Mouse (Mus musculus) kidney, embryonic 15.5 days (tissue): ENCODE measurements around the gene Gmeb1. TPM values are rescaled to one million over a fixed set of nuclear protein-coding genes. Genes with fewer than 3 reads are reported as not detected.

Experiments
- ATAC-seq: fragments of 200-750 bp; cut with Nextera tagmentation; replicated peaks from 2 replicates; pipeline ENCODE4 v1.8.0; 2017; ENCODE audit warnings: moderate TSS enrichment; ENCODE audit not compliant: low FRiP score
- H3K27ac ChIP-seq: fragments of 300-500 bp; sonication (generic); 2 replicates; pipeline ENCODE4 v1.5.1; 2015; ENCODE audit warnings: mild to moderate bottlenecking, inconsistent platforms
- H3K27me3 ChIP-seq: fragments of 300-500 bp; sonication (generic); 2 replicates; pipeline ENCODE4 v1.6.1; 2015; ENCODE audit warnings: inconsistent platforms
- H3K36me3 ChIP-seq: fragments of 300-500 bp; sonication (generic); 2 replicates; pipeline ENCODE4 v1.6.1; 2015; ENCODE audit warnings: inconsistent platforms
- H3K4me1 ChIP-seq: fragments of 300-500 bp; sonication (generic); 2 replicates; pipeline ENCODE4 v1.6.1; 2015; ENCODE audit warnings: inconsistent platforms
- H3K4me2 ChIP-seq: fragments of 300-500 bp; sonication (generic); 2 replicates; pipeline ENCODE4 v1.6.1; 2015; ENCODE audit warnings: moderate library complexity, mild to moderate bottlenecking, inconsistent platforms
- H3K4me3 ChIP-seq: fragments of 300-500 bp; sonication (generic); replicated peaks from 2 replicates; pipeline ENCODE4 v1.5.1; 2015; ENCODE audit warnings: mild to moderate bottlenecking, inconsistent platforms
- H3K9ac ChIP-seq: fragments of 300-500 bp; sonication (generic); 2 replicates; pipeline ENCODE4 v1.6.1; 2015; ENCODE audit warnings: mild to moderate bottlenecking, inconsistent platforms
- H3K9me3 ChIP-seq: fragments of 300-500 bp; sonication (generic); replicated peaks from 2 replicates; pipeline ENCODE4 v1.6.1; 2016; ENCODE audit warnings: inconsistent platforms
- WGBS: fragments of 180-500 bp; shearing (Covaris S2); methylation state at CpG from one replicate; pipeline ENCODE4 v1.1.7; 2015; ENCODE audit warnings: mixed read lengths; 5-methylcytosine and 5-hydroxymethylcytosine counted together
- polyA plus RNA-seq: library from polyadenylated mRNA; unstranded; fragments of >200 nt; fragmentation: Nextera tagmentation; extraction: Ambion mirVana; gene quantifications from 2 replicates; pipeline ENCODE4 v1.2.1, GENCODE M21; 2015

Gene Gmeb1
- polyA plus RNA-seq, 1 experiment from 2014 or later: 40.1 TPM

DNA sequence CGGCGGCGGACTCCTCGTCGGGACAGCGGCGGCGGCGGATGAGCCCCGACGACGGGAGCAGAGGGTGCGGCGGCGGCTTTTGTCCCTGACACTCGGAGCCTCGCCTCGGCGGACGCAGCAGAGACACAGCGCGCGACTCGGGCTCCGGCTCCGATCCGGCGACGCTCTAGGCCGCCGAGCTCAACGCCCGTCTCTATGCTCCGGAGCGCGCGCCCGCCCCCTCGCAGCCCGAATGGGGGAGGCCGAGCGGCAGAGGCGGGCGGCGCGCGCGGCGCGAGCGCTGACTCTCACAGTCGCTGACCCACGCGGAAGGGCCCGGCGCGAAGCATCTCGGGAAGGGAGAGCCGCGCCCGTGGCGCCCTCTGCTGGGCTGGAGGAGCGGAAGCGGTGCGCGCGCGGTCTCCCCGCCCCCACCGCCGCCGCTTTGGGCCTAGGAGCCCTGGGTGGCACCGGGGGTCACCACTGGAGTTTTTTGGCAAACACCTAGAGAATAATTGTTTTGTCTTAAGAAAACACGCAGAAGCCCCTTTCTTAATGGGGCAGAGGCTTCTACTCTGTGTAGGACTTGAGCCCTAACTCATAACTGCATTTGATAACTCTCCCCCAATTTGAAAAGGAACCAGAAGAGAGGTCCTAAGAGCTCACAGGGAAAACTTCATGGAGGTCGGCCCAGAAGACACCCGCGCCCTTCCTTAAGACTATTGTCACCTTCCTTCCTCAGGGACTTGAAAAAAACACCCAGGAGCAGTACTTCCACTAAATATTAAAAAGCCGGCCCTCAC lies 49.3 kb downstream of the Gmeb1 start, which contains the start of gene Ythdf2:
Gene Ythdf2, minus strand, starts transcription at position 351 of the 782 bp plus-strand sequence.
- H3K4me2 ChIP-seq: peak within 1 kb of the TSS; percentile 59
- WGBS: 1% methylated on average over 78 of the region's 78 CpGs
- peaks cover 24% of the 10 kb centered on the region for H3K4me1 ChIP-seq
- peak within 1 kb of the TSS; percentile 93 for H3K27ac ChIP-seq
- peak; percentile 98 for ATAC-seq
- H3K9ac ChIP-seq: peak within 1 kb of the TSS; percentile 98
- H3K9me3 ChIP-seq: no peaks in the 10 kb centered on the region
- H3K27me3 ChIP-seq: no peaks in the 10 kb centered on the region
- H3K36me3 ChIP-seq: peaks cover 27% of the 10 kb centered on the region
- H3K4me3 ChIP-seq: peak within 1 kb of the TSS; percentile 99

DNA sequence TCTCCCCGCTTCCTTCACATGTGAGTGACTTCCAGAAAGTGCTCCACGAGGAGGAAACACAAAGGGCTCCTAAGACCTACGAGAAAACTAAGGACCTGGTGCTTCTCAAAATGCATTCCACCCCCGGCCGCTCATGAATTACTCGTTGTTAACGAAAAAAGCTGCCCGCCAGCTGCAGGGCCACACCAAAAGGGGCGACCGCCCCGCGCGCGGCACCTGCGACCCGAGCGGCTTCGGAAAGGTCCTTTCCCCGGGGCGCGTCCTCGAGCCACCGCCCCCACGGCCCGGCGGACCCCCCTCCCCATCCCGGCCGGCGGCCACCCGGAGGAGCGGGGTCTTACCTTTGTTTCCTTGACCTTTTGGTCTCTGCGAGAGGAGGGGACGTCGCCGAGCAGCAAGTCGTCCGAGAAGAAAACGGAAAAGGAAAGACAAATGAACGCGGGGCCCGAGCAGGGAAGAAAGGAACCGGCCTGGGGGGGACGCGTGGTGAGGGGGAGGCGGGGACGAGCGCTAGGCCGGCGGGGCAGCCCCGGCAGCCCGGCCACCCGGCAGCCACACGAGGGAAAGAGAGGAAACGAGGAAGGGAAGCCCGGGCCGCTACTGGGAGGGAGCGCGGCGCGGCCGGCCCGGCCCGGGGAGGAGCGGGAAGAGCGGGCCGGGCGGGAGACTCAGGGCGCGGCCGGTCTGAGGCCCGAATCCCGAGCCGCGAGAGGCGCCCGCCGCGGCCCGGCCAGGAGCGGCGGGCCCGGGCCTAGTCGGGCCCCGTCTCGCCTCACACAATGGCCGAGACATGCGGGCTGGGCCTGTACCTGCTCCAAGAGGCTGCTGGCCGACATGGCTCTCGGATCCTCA lies 50.1 kb downstream of the Gmeb1 start:
- Histone ChIP-seq H3K4me3 (peak overlapping the region; percentile 99), H3K27ac (peak overlapping the region; percentile 93), H3K27me3 (no peaks in the 10 kb centered on the region), H3K9ac (peak overlapping the region; percentile 98), H3K4me2 (peak overlapping the region; percentile 59), H3K36me3 (peaks cover 34% of the 10 kb centered on the region), H3K4me1 (peaks cover 24% of the 10 kb centered on the region), H3K9me3 (no peaks in the 10 kb centered on the region)
- ATAC-seq: peak; percentile 84
- WGBS: under 1% methylated on average over 66 of the region's 89 CpGs

DNA sequence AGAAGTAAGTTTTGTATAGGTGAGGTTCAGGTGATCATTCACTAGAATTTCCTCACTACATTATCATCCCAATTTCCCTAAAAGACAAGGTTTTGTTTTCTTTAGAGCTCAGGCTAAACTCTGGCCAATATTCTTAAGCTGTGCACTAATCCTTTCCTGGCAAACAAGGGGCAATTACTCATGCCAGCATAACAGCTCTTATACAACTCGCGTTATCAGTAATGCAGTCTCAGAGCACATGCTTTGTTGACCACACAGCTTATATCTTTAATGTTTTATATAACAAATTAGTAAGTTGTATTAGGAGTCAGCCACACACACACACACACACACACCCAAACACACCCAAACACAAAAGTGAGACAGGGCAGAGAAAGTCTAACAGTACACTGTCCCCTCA lies 51.1 kb downstream of the Gmeb1 start:
- Histone ChIP-seq H3K9me3 (no peaks in the 10 kb centered on the region), H3K27ac (no peak overlapping the region), H3K4me1 (peaks cover 24% of the 10 kb centered on the region), H3K36me3 (peaks cover 44% of the 10 kb centered on the region), H3K9ac (peak overlapping the region; percentile 98), H3K27me3 (no peaks in the 10 kb centered on the region), H3K4me2 (peak overlapping the region; percentile 59), H3K4me3 (peak overlapping the region; percentile 99)
- 19% methylated on average over 2 of the region's 2 CpGs for WGBS
- no peak for ATAC-seq

DNA sequence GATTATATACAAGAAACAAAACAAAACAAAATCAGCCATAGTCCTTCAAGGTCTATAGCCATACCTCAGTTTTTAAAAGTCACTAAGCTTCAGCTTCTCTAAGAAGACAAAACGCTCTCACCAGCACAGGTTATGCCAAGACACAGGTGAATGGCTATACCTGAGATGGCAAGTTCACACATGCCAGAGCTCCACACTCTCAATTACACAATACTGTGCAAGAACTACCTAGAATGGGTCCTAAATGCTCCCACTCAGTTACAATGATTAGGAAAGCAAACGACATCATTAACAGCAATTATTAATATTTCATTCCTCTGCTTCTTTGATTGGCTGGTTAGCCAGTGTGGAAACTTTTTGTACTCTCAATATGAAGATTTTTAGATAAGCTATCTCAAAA lies 52.1 kb downstream of the Gmeb1 start:
- H3K36me3 ChIP-seq: peaks cover 54% of the 10 kb centered on the region
- H3K27me3 ChIP-seq: no peaks in the 10 kb centered on the region
- no peak overlapping the region for H3K27ac ChIP-seq
- H3K4me1 ChIP-seq: peaks cover 24% of the 10 kb centered on the region
- H3K4me3 ChIP-seq: no peak overlapping the region
- ATAC-seq: no peak
- no peaks in the 10 kb centered on the region for H3K9me3 ChIP-seq
- H3K4me2 ChIP-seq: 0 out of 2 replicates have a peak overlapping the region, but pooled peaks have one; percentile 19
- 82% methylated on average over 2 of the region's 2 CpGs for WGBS
- H3K9ac ChIP-seq: no peak overlapping the region

DNA sequence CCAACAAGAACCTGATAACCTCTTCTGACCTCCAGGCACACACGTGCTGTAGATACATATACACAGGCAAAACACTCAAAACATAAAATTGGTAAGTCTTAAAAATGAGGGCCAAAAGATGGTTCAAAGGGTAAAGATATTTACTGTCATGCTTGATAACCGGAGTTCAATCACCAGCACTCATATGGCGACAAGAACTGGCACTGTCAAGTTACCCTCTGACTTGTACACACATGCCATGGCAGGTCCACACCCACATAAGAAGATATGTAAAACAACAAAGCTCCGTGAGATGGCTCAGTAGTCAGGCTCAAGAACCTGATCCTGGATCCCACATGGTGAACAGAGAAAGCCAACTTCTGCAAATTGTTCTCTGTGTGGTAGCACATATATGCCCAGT lies 54.1 kb downstream of the Gmeb1 start:
- H3K27ac ChIP-seq: no peak overlapping the region
- ATAC-seq: no peak
- H3K36me3 ChIP-seq: peaks cover 74% of the 10 kb centered on the region

DNA sequence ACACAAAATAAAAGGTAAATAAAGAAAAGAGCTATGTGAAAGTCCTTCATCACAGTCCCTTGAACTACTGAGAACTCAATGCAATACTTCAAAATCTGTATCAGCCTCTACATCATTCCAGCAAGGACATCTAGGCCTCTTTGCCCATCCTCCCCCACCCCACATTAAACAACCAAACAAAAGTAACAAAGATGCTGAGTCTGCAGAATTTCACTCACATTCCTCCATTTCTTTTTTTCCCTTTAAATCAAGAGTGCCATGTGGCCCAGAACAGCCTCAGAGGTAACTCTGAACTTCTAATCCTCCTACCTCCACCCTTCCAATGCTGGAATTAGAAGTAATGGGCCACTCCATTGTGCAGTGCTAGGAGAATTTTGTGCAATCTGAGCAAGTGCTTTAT lies 62.6 kb downstream of the Gmeb1 start:
- Histone ChIP-seq H3K4me3 (no peak overlapping the region), H3K36me3 (peaks cover 78% of the 10 kb centered on the region), H3K9me3 (no peaks in the 10 kb centered on the region), H3K27ac (no peak overlapping the region), H3K4me2 (no peak overlapping the region), H3K27me3 (no peaks in the 10 kb centered on the region), H3K9ac (no peak overlapping the region), H3K4me1 (peaks cover 22% of the 10 kb centered on the region)
- no peak for ATAC-seq

More for the DNA sequence above, 54.1 kb downstream of the Gmeb1 start:
- 90% methylated on average over 4 of the region's 4 CpGs for WGBS
- no peak overlapping the region for H3K9ac ChIP-seq
- peaks cover 17% of the 10 kb centered on the region for H3K4me1 ChIP-seq
- H3K4me3 ChIP-seq: no peak overlapping the region
- H3K27me3 ChIP-seq: no peaks in the 10 kb centered on the region
- no peak overlapping the region for H3K4me2 ChIP-seq
- H3K9me3 ChIP-seq: no peaks in the 10 kb centered on the region

DNA sequence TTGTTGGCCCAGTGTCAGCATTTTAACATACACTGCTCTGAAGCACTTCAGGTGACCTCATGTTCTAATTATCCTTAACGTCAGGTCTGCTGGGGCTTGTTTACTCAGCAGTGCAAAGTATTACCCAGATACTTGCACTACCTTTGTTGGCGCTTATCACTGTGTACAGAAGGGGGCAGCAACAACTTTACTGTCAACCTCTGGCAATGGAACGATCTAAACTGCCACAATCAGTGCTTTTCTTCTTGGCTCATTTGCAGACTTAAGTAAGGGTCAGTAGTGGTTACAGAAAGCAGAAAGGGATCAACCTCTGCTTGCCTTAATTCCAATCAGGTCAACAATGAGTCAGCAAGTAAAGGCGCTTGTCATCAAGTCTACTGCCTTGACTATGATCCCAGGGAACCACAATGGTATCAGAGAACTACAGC lies 63.1 kb downstream of the Gmeb1 start:
- Histone ChIP-seq H3K27me3 (no peaks in the 10 kb centered on the region), H3K9ac (no peak overlapping the region), H3K4me3 (no peak overlapping the region), H3K9me3 (no peaks in the 10 kb centered on the region), H3K4me1 (peaks cover 22% of the 10 kb centered on the region), H3K4me2 (no peak overlapping the region), H3K27ac (no peak overlapping the region), H3K36me3 (peaks cover 78% of the 10 kb centered on the region)
- ATAC-seq: 0 out of 2 replicates have a peak, but pooled peaks have one; percentile 29
- WGBS: 53% methylated on average over 4 of the region's 4 CpGs

DNA sequence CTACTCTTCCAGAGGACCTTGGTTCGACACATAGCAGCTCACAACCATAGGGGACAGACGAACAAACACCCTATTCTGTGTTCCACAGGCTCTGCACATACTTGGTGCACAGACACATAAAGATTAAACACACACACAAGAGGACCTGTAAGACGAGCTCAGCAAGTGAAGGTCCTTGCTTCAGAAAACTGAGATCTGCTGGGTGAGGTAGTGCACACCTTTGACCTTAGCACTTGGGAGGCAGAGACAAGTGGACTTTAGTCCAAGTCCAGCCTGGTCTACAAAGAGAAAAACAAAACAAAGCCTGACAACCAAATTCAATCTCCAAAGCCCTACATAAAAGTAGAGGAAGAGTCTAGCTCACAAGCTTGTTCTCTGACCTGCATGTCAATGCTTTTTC lies 66.4 kb downstream of the Gmeb1 start:
- Histone ChIP-seq H3K4me1 (peaks cover 14% of the 10 kb centered on the region), H3K4me3 (no peak overlapping the region), H3K9ac (no peak overlapping the region), H3K27ac (no peak overlapping the region), H3K9me3 (no peaks in the 10 kb centered on the region), H3K36me3 (peaks cover 69% of the 10 kb centered on the region), H3K4me2 (no peak overlapping the region), H3K27me3 (no peaks in the 10 kb centered on the region)
- no peak for ATAC-seq
- WGBS: 73% methylated on average over 3 of the region's 3 CpGs

DNA sequence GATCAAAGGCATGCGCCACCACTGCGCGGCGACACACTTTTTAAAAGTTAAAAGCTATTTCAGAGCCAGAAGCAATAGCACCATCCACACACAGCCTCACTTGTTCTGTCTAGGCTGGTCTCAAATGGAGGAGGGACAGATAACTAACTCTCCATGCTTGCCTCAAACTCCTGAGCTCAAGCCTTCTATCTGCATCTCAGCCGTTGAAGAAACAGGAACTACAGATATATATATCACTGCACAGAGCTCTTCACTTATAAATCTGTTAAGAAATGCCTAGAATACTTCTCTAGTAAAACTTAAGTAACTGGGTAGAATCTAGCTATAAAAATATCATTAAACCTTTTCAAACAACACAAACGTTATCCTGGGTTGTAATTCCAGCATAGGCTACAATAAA lies 67.0 kb downstream of the Gmeb1 start:
- Histone ChIP-seq H3K27me3 (no peaks in the 10 kb centered on the region), H3K4me2 (no peak overlapping the region), H3K9me3 (no peaks in the 10 kb centered on the region), H3K4me1 (peaks cover 11% of the 10 kb centered on the region), H3K36me3 (peaks cover 68% of the 10 kb centered on the region), H3K27ac (no peak overlapping the region), H3K9ac (no peak overlapping the region), H3K4me3 (no peak overlapping the region)
- ATAC-seq: no peak
- 89% methylated on average over 6 of the region's 6 CpGs for WGBS

DNA sequence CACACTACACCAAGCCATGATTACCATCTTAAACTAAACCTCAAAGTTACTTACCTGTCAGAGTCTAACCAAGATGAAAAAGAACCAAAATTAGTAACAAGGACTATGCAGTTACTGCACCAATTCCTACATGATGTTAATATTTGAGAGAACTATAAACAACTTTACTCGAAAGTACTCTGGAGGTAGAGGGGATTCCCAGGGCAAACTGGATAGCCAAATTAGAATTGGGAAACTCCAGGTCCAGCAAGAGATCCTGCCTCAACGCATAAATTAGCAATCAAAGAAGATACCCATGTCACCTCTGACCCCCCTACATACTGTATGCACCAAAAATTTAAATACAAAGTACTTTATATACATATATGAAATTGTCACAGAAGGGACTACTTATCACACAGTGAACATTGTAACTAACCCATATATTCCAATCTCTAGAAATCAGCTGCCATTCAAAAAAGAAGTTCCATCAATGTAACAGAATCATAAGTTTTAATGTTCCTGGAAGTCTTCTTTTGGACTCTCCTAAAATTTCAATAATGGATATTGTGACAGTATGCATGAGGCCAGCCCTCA lies 73.5 kb downstream of the Gmeb1 start:
- Histone ChIP-seq H3K36me3 (peaks cover 75% of the 10 kb centered on the region), H3K27ac (no peak overlapping the region), H3K9ac (no peak overlapping the region), H3K4me1 (no peaks in the 10 kb centered on the region), H3K4me3 (no peak overlapping the region), H3K9me3 (no peaks in the 10 kb centered on the region), H3K4me2 (no peak overlapping the region), H3K27me3 (no peaks in the 10 kb centered on the region)
- no peak for ATAC-seq
- 98% methylated on average over 2 of the region's 2 CpGs for WGBS

DNA sequence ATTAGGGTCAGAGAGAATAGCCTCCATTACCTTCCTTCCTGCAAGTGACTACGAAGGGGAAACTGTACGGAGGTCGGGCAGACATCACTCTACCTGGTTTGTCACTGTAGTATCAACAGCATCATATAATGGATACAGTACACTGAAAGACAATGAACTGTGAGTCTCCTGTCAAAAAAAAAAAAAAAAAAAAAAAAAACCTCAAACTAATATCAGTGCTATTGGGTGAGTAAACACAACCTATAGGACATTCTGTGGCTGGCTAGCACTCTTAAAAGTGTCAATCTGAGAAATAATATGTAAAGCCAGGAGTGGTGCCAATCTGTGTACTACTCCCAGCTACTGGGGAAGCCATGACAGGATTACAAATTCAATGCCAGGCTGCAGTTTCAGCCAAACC lies 78.2 kb downstream of the Gmeb1 start:
- no peak overlapping the region for H3K27ac ChIP-seq
- H3K4me2 ChIP-seq: no peak overlapping the region
- peaks cover 16% of the 10 kb centered on the region for H3K4me1 ChIP-seq
- no peaks in the 10 kb centered on the region for H3K27me3 ChIP-seq
- WGBS: 90% methylated on average over 3 of the region's 3 CpGs
- H3K9ac ChIP-seq: no peak overlapping the region
- no peaks in the 10 kb centered on the region for H3K9me3 ChIP-seq
- no peak overlapping the region for H3K4me3 ChIP-seq
- ATAC-seq: no peak
- H3K36me3 ChIP-seq: peaks cover 66% of the 10 kb centered on the region
